21 mouse cellular contexts compared by ENCODE assay signal in genomic region chr4:82089657-82090056, GRCm38 (mm10).
"Had no signal": no experiment of that assay in that cellular context is flagged by ENCODE, and none has a peak within 500 bp of the region (broad histone marks: within the 10 kb centered on the region; RNA-seq: fewer than 3 reads in every experiment).

No protein-coding gene starts in this region.

- H3K4me1 ChIP-seq: midbrain, embryonic 12.5 days; neural tube, embryonic 13.5 days; neural tube, embryonic 15.5 days; stomach, embryonic 15.5 days had no signal

- DNase-seq: lung, adult 18-20 months; lung, embryonic 14.5 days; lung, postnatal 10 days; lung, postnatal 4 days; midbrain, embryonic 14.5 days; retina, postnatal 1 day; right cerebral cortex, adult 18-20 months; right cerebral cortex, postnatal 25 days; right cerebral cortex, postnatal 4 days; spleen, adult 18-20 months; thymus, adult 2 months; thymus, postnatal 25 days; thymus, postnatal 4 days had no signal

- H3K9ac ChIP-seq: lung, embryonic 14.5 days; midbrain, embryonic 12.5 days; neural tube, embryonic 13.5 days; neural tube, embryonic 15.5 days; stomach, embryonic 15.5 days had no signal

- ATAC-seq: midbrain, embryonic 16.5 days had no signal

- H3K9me3 ChIP-seq: midbrain, embryonic 10.5 days; midbrain, embryonic 12.5 days; neural tube, embryonic 13.5 days; neural tube, embryonic 15.5 days; stomach, embryonic 15.5 days had no signal

- H3K4me3 ChIP-seq: midbrain, embryonic 10.5 days; midbrain, embryonic 12.5 days; myocyte; neural tube, embryonic 13.5 days; neural tube, embryonic 15.5 days; stomach, embryonic 15.5 days had no signal

- H3K36me3 ChIP-seq: midbrain, embryonic 10.5 days; midbrain, embryonic 12.5 days; neural tube, embryonic 13.5 days; neural tube, embryonic 15.5 days; stomach, embryonic 15.5 days had no signal

- H3K27ac ChIP-seq: midbrain, embryonic 10.5 days; midbrain, embryonic 12.5 days; neural tube, embryonic 13.5 days; neural tube, embryonic 15.5 days; stomach, embryonic 15.5 days; stomach, postnatal 0 days had no signal

- H3K27me3 ChIP-seq: midbrain, embryonic 12.5 days; neural tube, embryonic 13.5 days; neural tube, embryonic 15.5 days; stomach, embryonic 15.5 days had no signal

- H3K4me2 ChIP-seq: lung, embryonic 14.5 days; midbrain, embryonic 12.5 days; neural tube, embryonic 13.5 days; neural tube, embryonic 15.5 days; stomach, embryonic 15.5 days had no signal
